Mouse (Mus musculus) forebrain, embryonic 13.5 days (tissue): ENCODE results near the gene Tipin. TPM values are rescaled to one million over a fixed set of nuclear protein-coding genes. Genes with fewer than 3 reads are reported as not detected.
A peak's percentile ranks its signal among the peaks of the same experiment; 100 is the strongest.
"Not testable (repeated sequence)": the region's sequence is repeated elsewhere in the genome, so short reads cannot be mapped to it uniquely, and the experiment has no call there.

Source experiments
- ATAC-seq: fragments of 200-750 bp; cut with Nextera tagmentation; 2 replicates; pipeline ENCODE4 v1.8.0; 2017
- H3K27ac ChIP-seq: fragments of 300-500 bp; sonication (generic); 2 replicates; pipeline ENCODE4 v1.5.1; 2015; ENCODE audit warnings: inconsistent platforms, mild to moderate bottlenecking, moderate library complexity
- H3K27me3 ChIP-seq: fragments of 300-500 bp; sonication (generic); 2 replicates; pipeline ENCODE4 v1.6.1; 2015; ENCODE audit warnings: mild to moderate bottlenecking, inconsistent platforms
- H3K36me3 ChIP-seq: fragments of 300-500 bp; sonication (generic); 2 replicates; pipeline ENCODE4 v1.6.1; 2015; ENCODE audit warnings: mild to moderate bottlenecking, inconsistent platforms; ENCODE audit not compliant: poor library complexity, severe bottlenecking
- H3K4me1 ChIP-seq: fragments of 300-500 bp; sonication (generic); 2 replicates; pipeline ENCODE4 v1.6.1; 2015; ENCODE audit warnings: inconsistent platforms
- H3K4me2 ChIP-seq: fragments of 300-500 bp; sonication (generic); 2 replicates; pipeline ENCODE4 v1.6.1; 2015; ENCODE audit warnings: inconsistent platforms, mild to moderate bottlenecking, moderate library complexity
- H3K4me3 ChIP-seq: fragments of 300-500 bp; sonication (generic); 2 replicates; pipeline ENCODE4 v1.5.1; 2015; ENCODE audit warnings: mild to moderate bottlenecking, inconsistent platforms
- H3K9ac ChIP-seq: fragments of 300-500 bp; sonication (generic); 2 replicates; pipeline ENCODE4 v1.6.1; 2015; ENCODE audit warnings: mild to moderate bottlenecking, inconsistent platforms
- H3K9me3 ChIP-seq: fragments of 300-500 bp; sonication (generic); replicated peaks from 2 replicates; pipeline ENCODE4 v1.6.1; 2016; ENCODE audit warnings: inconsistent platforms
- WGBS: fragments of 180-500 bp; shearing (Covaris S2); methylation state at CpG from one replicate; pipeline ENCODE4 v1.1.7; 2015; 5-methylcytosine and 5-hydroxymethylcytosine counted together
- polyA plus RNA-seq: library from polyadenylated mRNA; unstranded; fragments of >200 nt; fragmentation: Nextera tagmentation; extraction: Ambion mirVana; gene quantifications from 2 replicates; pipeline ENCODE4 v1.2.1, GENCODE M21; 2015

The Tipin gene
- polyA plus RNA-seq, 1 experiment from 2014 or later = 245 TPM

DNA sequence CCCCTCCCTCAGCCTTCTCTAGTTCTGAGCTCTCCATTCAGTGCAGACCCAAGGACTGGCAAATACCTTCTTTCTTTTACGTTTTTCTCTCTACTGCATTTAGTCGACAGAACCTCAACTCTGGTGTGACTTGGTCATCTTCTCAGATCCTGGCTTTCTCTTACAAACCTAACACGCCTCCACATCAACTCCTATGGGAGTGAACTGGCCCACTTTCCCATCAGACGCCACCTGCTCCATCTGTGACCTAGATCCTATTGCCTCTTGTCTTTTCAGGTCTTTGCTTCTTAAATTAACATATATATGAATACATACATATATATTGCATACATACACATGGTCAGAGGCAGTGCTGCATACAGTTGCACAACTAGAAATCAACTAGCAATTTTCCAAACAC, 7.6 kb upstream of the Tipin start:
- Histone ChIP-seq H3K36me3 (no peaks in the 10 kb centered on the region), H3K4me1 (no peaks in the 10 kb centered on the region), H3K27ac (no peak overlapping the region), H3K4me3 (no peak overlapping the region), H3K27me3 (no peaks in the 10 kb centered on the region), H3K4me2 (no peak overlapping the region), H3K9me3 (no peaks in the 10 kb centered on the region), H3K9ac (no peak overlapping the region)
- WGBS = 73% methylated on average over 4 of the region's 4 CpGs
- no peak for ATAC-seq

DNA sequence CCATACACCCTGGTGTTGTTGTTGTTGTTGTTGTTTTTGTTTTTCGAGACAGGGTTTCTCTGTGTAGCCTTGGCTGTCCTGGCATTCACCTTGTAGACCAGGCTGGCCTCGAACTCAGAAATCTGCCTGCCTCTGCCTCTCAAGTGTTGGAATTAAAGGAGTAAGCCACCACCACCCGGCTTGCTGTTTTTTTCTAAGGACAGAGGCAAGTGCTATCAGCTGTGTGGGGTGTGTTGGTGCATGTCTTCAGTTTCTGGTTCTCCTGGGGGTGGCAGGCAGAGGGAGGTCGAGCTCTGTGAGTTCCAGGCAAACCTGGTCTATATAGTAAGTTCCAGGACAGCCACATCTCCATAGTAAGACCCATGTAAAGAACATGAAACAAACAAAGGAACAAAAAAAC, 7.1 kb upstream of the Tipin start:
- Histone ChIP-seq H3K27me3 (no peaks in the 10 kb centered on the region), H3K4me3 (no peak overlapping the region)
- 75% methylated on average over 4 of the region's 4 CpGs for WGBS

DNA sequence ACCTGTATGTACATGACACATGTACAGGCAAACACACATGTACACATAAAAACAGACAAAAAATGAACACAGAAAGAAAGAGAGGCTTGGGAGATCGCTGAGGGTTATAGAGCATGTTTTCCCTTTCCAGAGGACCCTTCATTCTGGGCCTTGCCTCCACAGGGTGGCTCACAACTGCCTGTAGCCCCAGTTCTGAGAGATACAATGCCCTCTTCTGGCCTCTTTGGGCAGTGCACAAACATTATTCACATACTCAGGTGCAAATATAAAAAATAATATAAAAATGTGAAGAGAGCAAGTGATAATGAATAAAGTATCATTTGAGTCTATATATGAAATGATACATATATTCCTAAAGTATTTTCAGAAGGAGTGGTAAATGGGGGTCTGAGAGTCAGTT, 6.5 kb upstream of the Tipin start:
- Histone ChIP-seq H3K27ac (no peak overlapping the region), H3K4me1 (no peaks in the 10 kb centered on the region), H3K27me3 (no peaks in the 10 kb centered on the region), H3K4me3 (no peak overlapping the region), H3K9me3 (no peaks in the 10 kb centered on the region), H3K9ac (no peak overlapping the region), H3K4me2 (no peak overlapping the region), H3K36me3 (no peaks in the 10 kb centered on the region)
- no peak for ATAC-seq
- WGBS = 68% methylated on average over 1 of the region's 1 CpGs

More for the DNA sequence above, 7.1 kb upstream of the Tipin start:
- ATAC-seq = no peak
- H3K4me2 ChIP-seq = no peak overlapping the region
- H3K4me1 ChIP-seq = no peaks in the 10 kb centered on the region
- H3K9me3 ChIP-seq = no peaks in the 10 kb centered on the region
- no peak overlapping the region for H3K27ac ChIP-seq
- no peak overlapping the region for H3K9ac ChIP-seq
- H3K36me3 ChIP-seq = no peaks in the 10 kb centered on the region

DNA sequence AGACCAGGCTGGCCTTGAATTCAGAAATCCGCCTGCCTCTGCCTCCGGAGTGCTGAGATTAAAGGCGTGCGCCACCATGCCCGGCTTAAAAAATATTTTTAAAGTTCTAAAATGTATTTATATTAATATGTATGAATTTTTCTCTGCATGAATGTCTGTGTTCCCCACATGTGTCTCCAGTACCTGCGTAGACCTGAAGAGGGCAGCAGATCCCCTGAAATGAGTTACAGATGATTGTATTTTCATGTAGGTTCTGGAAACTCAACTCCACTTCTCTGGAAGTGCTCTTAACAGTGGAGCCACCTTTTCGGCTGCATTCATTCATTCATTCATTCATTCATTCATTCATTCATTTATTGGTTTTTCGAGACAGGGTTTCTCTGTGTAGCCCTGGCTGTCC, 3.7 kb upstream of the Tipin start:
- H3K36me3 ChIP-seq = no peaks in the 10 kb centered on the region
- H3K9me3 ChIP-seq = no peaks in the 10 kb centered on the region
- H3K9ac ChIP-seq = no peak overlapping the region
- peaks cover 9% of the 10 kb centered on the region for H3K4me1 ChIP-seq
- no peak for ATAC-seq
- no peak overlapping the region for H3K4me2 ChIP-seq
- H3K27ac ChIP-seq = no peak overlapping the region
- no peaks in the 10 kb centered on the region for H3K27me3 ChIP-seq
- 67% methylated on average over 8 of the region's 8 CpGs for WGBS
- no peak overlapping the region for H3K4me3 ChIP-seq

DNA sequence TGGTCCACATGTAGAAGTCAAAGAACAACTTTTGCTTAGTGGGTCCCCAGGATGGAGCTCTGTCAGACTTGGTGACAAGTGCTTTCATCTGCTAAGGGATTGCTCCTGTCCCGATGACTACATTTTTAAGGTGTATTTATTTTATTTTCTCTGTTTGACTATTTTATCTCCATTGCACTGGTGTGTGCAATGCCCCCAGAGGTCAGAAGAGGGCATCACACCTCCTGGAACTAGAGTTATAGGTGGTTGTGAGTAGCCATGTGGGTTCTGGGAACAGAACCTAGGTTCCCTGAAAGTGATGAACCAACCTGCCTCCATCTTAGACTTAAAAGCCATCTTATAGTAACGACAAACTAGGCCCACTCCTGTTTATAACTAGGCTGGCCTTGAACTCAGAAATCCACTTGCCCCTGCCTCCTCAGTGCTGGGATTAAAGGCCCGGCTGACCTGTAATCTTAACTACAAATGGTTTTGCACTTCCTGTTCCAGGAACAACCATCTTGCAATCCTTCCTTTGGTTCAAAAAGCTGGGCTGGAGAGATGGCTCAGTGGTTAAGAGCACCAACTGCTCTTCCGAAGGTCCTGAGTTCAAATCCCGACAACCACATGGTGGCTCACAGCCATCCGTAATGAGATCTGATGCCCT, 2.6 kb upstream of the Tipin start:
- ATAC-seq = no peak
- Histone ChIP-seq H3K36me3 (no peaks in the 10 kb centered on the region), H3K4me1 (peaks cover 10% of the 10 kb centered on the region), H3K9ac (no peak overlapping the region), H3K27ac (no peak overlapping the region), H3K27me3 (no peaks in the 10 kb centered on the region), H3K4me2 (no peak overlapping the region), H3K4me3 (no peak overlapping the region), H3K9me3 (no peaks in the 10 kb centered on the region)
- 96% methylated on average over 6 of the region's 6 CpGs for WGBS

DNA sequence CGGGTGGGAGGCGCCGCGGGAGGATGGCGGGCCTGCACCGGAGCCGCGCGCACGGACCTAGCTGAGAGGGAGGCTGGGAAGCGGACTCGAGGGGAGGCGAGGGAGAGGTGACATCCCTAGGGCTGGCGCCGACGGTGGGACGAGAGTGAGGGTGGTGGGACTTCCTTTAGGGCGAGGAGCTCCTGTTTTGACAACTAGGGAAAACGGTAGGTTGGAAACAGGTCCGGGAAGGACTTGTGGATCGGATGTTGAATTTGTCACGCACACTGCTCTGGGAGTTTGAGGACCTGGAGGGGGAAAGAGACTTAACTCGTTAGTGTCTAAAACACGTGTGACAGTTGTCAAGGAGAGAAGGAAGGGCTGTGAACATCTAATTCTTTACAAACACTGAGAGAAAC, 399 bp downstream of the Tipin start:
- peak overlapping the region; percentile 70 for H3K4me2 ChIP-seq
- H3K27me3 ChIP-seq = no peaks in the 10 kb centered on the region
- H3K9me3 ChIP-seq = no peaks in the 10 kb centered on the region
- no peaks in the 10 kb centered on the region for H3K36me3 ChIP-seq
- peak overlapping the region; percentile 90 for H3K27ac ChIP-seq
- H3K4me1 ChIP-seq = peaks cover 10% of the 10 kb centered on the region
- H3K9ac ChIP-seq = peak overlapping the region; percentile 95
- ATAC-seq = peak; percentile 92
- WGBS = under 1% methylated on average over 24 of the region's 24 CpGs
- peak overlapping the region; percentile 84 for H3K4me3 ChIP-seq

DNA sequence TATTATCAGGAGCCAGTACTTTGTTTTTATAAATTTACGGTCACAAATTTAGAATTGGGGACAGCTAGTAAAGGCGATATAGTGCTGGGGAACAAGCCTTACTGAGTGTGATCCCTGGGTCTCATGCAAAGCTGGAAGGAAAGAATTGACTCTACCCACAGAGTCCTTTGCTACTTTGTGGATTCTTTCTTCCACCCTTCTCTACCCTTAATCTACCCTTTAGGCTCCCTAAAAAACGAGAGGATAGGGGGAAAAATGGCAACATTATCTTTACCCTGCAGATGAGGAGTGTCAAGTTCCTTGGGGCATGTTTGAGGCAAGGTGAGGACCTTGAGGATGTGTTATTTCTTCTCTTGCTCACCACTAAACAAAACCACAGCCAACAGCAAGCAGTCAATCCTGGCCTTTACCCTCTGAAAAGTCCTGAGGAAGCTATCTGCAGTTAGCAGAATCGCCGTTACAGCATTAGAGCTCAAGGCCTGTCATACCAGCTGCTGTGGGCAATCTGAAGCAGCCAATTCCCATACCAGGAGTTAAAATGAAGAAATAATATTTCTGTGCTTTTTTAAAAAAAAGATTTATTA, 1.1 kb downstream of the Tipin start:
- peak overlapping the region; percentile 70 for H3K4me2 ChIP-seq
- no peaks in the 10 kb centered on the region for H3K27me3 ChIP-seq
- H3K4me1 ChIP-seq = peaks cover 10% of the 10 kb centered on the region
- H3K9me3 ChIP-seq = no peaks in the 10 kb centered on the region
- H3K9ac ChIP-seq = peak overlapping the region; percentile 95
- peak overlapping the region; percentile 84 for H3K4me3 ChIP-seq
- H3K27ac ChIP-seq = no peak overlapping the region
- ATAC-seq = no peak
- peaks cover under 1% of the 10 kb centered on the region for H3K36me3 ChIP-seq
- 68% methylated on average over 5 of the region's 5 CpGs for WGBS

DNA sequence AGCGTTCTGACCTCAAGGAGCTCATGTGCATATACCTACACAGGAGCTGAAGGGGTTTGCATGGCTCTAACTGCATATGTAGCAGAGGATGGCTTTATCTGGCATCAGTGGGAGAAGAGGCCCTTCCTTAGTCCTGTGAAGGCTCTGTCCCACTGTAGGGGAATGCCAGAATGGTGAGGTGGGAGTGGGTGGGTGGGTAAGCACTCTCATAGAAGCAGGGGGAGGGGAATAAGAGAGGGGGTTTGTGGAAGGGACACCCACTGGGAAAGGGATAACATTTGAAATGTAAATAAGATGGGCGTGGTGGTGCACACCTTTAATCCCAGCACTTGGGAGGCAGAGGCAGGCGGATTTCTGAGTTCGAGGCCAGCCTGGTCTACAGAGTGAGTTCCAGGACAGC, 21.7 kb downstream of the Tipin start:
- H3K4me2 ChIP-seq, H3K9ac ChIP-seq, H3K27ac ChIP-seq, ATAC-seq, H3K27me3 ChIP-seq, H3K4me1 ChIP-seq, H3K9me3 ChIP-seq, H3K4me3 ChIP-seq: not testable (repeated sequence)
- peaks cover 84% of the 10 kb centered on the region for H3K36me3 ChIP-seq
- WGBS = 96% methylated on average over 4 of the region's 4 CpGs

DNA sequence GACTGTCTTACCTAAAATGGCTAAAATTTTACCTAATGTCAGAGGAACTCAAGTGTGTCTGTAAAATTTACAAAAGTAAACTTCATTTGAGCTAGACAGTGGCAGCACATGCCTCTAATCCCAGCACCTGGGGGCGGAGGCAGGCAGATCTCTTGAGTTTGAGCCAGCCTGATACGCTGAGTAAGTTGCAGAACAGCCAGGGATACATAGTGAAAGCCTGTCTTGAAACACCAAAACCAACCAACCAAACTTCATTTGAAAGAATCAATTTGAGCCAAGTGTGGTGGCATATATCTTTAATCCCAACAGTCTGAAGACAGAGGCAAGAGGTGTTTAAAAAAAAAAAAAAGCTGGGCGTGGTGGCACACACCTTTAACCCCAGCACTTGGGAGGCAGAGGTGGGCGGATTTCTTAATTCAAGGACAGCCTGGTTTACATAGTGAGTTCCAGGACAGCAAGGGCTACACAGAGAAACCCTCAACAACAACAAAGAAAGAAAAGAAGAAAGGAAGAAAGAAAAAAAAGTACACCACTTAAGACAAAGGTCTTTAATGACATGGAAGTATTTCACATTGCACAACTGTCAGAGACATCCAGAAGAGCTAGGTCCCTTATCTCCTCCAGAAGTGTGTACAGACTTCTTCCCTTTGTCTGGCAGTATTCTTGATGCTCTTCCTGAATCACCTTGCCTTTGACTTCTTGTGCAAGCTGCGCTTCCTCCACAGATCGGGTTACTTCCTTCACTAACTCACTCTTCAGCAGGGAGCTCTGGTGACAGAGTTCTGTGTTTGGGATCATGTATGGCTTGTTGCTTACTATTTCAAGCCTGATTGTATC, 25.3 kb downstream of the Tipin start:
- ATAC-seq = no peak
- H3K4me3 ChIP-seq = no peak overlapping the region
- H3K4me2 ChIP-seq = no peak overlapping the region
- no peaks in the 10 kb centered on the region for H3K9me3 ChIP-seq
- no peaks in the 10 kb centered on the region for H3K4me1 ChIP-seq
- H3K27ac ChIP-seq = no peak overlapping the region
- WGBS = 86% methylated on average over 6 of the region's 6 CpGs
- H3K27me3 ChIP-seq = no peaks in the 10 kb centered on the region
- no peak overlapping the region for H3K9ac ChIP-seq
- H3K36me3 ChIP-seq = peaks cover 80% of the 10 kb centered on the region

DNA sequence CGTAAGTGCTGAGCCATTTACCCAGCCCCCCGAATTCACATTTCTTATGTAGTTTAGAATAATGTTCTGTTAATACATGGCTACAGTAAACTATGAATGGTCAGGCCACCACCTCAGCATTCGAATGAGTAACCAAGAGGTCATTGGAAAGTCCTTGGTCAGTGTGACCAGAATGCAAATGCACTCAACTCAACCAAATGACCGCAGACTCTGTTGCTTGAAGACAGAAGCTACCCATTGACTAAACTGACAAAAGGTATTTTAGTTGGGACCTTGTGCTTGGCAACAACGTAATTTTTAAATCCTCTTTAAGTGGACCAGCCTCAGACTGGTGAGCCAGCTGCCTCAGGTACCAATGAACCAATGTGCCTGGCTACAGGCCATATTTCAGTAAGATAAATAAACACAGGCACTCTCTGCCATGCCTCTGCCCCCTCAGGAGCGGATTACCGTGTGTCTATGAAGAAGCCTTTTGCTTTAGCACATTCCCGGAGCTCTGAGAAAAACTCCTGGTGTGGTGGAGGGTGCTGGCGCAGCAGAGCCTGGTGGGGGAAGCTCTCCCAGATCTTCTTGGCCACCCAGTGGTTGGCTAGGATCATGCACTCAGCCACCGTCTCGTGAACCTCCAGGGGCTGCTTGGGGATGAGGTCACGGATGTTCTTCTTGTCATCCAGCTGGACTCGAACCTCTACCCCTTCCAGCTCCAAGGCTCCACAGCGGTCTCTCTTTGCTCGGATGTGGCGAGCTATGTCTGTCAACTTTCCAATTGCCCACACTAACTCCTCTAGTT, 29.8 kb downstream of the Tipin start:
- Histone ChIP-seq H3K9ac (no peak overlapping the region), H3K27ac (no peak overlapping the region), H3K4me3 (no peak overlapping the region), H3K9me3 (no peaks in the 10 kb centered on the region), H3K27me3 (no peaks in the 10 kb centered on the region), H3K4me2 (no peak overlapping the region), H3K36me3 (peaks cover 65% of the 10 kb centered on the region), H3K4me1 (no peaks in the 10 kb centered on the region)
- 82% methylated on average over 16 of the region's 16 CpGs for WGBS
- ATAC-seq = no peak

DNA sequence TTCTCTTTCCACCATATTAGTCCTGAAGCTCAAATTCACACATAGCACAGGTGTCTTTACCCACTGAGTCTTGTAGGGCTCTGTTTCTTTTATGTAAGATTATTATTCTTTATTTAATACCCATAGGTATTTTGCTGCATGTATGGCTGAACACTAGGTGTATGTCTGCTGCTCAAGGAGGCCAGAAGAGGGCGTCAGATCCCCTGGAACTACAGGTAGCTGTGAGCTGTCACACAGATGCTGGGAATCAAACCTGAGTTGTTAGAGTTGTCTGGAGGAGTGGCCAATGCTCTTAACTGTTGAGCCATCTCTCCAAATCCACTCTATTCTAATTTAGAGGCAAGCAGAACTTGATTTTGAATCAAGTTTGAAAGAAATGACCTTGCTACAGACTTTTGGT, 30.7 kb downstream of the Tipin start:
- no peak for ATAC-seq
- peaks cover 63% of the 10 kb centered on the region for H3K36me3 ChIP-seq
- no peak overlapping the region for H3K4me3 ChIP-seq
- H3K27ac ChIP-seq = no peak overlapping the region
- WGBS = 26% methylated on average over 1 of the region's 1 CpGs
- no peaks in the 10 kb centered on the region for H3K4me1 ChIP-seq
- no peaks in the 10 kb centered on the region for H3K9me3 ChIP-seq
- no peaks in the 10 kb centered on the region for H3K27me3 ChIP-seq
- H3K9ac ChIP-seq = no peak overlapping the region
- no peak overlapping the region for H3K4me2 ChIP-seq

DNA sequence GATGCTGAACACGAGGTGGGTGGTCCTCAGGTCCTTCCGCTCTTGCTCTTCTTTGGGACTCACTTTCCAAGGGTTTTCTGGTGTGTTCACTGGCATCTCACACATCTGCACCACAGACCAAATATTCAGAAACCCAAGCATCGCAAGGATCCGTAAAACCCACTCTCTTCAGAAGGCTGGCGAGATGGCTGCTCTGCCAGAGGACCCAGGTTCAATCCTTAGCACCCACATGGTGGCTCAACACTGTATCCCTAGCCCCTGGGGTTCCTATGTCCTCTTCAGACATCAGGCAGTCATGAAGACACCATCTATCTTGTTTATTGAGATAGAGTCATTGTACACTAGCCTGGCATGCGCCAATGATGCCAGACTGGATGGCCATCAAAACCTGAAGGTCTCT, 33.3 kb downstream of the Tipin start:
- H3K27ac ChIP-seq = no peak overlapping the region
- H3K9ac ChIP-seq = no peak overlapping the region
- WGBS = 92% methylated on average over 6 of the region's 6 CpGs
- no peak overlapping the region for H3K4me3 ChIP-seq
- peaks cover 70% of the 10 kb centered on the region for H3K36me3 ChIP-seq
- no peaks in the 10 kb centered on the region for H3K9me3 ChIP-seq
- no peak for ATAC-seq
- no peak overlapping the region for H3K4me2 ChIP-seq
- H3K27me3 ChIP-seq = no peaks in the 10 kb centered on the region
- H3K4me1 ChIP-seq = no peaks in the 10 kb centered on the region
